Mouse (Mus musculus) kidney, adult 2 months (tissue): ENCODE measurements at regions not wholly inside any gene's neighbourhood (a gene's known extent, or its start where the extent isn't known, plus 50 kb on each side); places are given as distances from the start of the nearest gene placed in this dataset.

Experiments used
- DNase-seq: peaks from one replicate; pipeline ENCODE4 v3.0.0; 2021
- H3K27ac ChIP-seq: fragments of 200-500 bp; 2 replicates; pipeline ENCODE4 v1.5.1; 2012; ENCODE audit warnings: low read depth, low read length, control low read depth, inconsistent platforms; ENCODE audit not compliant: insufficient read depth
- H3K27me3 ChIP-seq: fragments of 200-500 bp; replicated peaks from 2 replicates; pipeline ENCODE4 v1.6.1; 2012; ENCODE audit warnings: mild to moderate bottlenecking, moderate library complexity, low read length, inconsistent platforms; ENCODE audit not compliant: control insufficient read depth, insufficient read depth
- H3K36me3 ChIP-seq: fragments of 200-500 bp; 2 replicates; pipeline ENCODE4 v1.6.1; 2012; ENCODE audit warnings: mild to moderate bottlenecking, moderate library complexity, low read length, inconsistent platforms; ENCODE audit not compliant: control insufficient read depth, insufficient read depth
- H3K4me1 ChIP-seq: fragments of 200-500 bp; 2 replicates; pipeline ENCODE4 v1.6.1; 2011; ENCODE audit warnings: low read length; ENCODE audit not compliant: control insufficient read depth, insufficient read depth
- H3K4me3 ChIP-seq: fragments of 200-500 bp; 2 replicates; pipeline ENCODE4 v1.5.1; 2011; ENCODE audit warnings: mild to moderate bottlenecking, low read depth, low read length, control low read depth; ENCODE audit not compliant: insufficient read depth
- CTCF ChIP-seq: fragments of 200-500 bp; conservative IDR thresholded peaks from 2 replicates; pipeline ENCODE4 v1.5.1; 2011; ENCODE audit warnings: low read depth, mild to moderate bottlenecking, control low read depth, low read length, moderate library complexity, mixed read lengths; ENCODE audit not compliant: insufficient read depth, insufficient read length
- POLR2A ChIP-seq: fragments of 200-500 bp; IDR thresholded peaks from one replicate; pipeline ENCODE4 v1.6.1; 2011; ENCODE audit warnings: low read depth, low read length, control low read depth
- WGBS: fragments of 180-500 bp; shearing (Covaris S2); methylation state at CpG from one replicate; pipeline ENCODE4 v1.1.7; 2018; 5-methylcytosine and 5-hydroxymethylcytosine counted together

GRCm38 (mm10) chr4:56610273-56610672, 129.6 kb upstream of the Gm26657 start:
- no peak for TF ChIP-seq POLR2A
- no peak for TF ChIP-seq CTCF
- no peak overlapping the region for H3K27ac ChIP-seq
- no peak for DNase-seq
- H3K4me1 ChIP-seq: no peaks in the 10 kb centered on the region
- WGBS: 83% methylated on average over 6 of the region's 6 CpGs
- H3K27me3 ChIP-seq: no peaks in the 10 kb centered on the region
- no peak overlapping the region for H3K4me3 ChIP-seq
- H3K36me3 ChIP-seq: no peaks in the 10 kb centered on the region

- Histone ChIP-seq H3K4me3 (no peak overlapping the region), H3K4me1 (no peaks in the 10 kb centered on the region), H3K36me3 (no peaks in the 10 kb centered on the region), H3K27me3 (no peaks in the 10 kb centered on the region), H3K27ac (no peak overlapping the region)
- WGBS: 72% methylated on average over 4 of the region's 4 CpGs
- no peak for TF ChIP-seq CTCF
- TF ChIP-seq POLR2A: no peak
- DNase-seq: no peak
Observed at GRCm38 (mm10) chr4:56608701-56609100, 131.2 kb upstream of the Gm26657 start.

- Histone ChIP-seq H3K36me3 (no peaks in the 10 kb centered on the region), H3K4me1 (no peaks in the 10 kb centered on the region), H3K4me3 (no peak overlapping the region), H3K27me3 (no peaks in the 10 kb centered on the region), H3K27ac (no peak overlapping the region)
- DNase-seq: no peak
- 82% methylated on average over 2 of the region's 2 CpGs for WGBS
- no peak for TF ChIP-seq POLR2A
- TF ChIP-seq CTCF: no peak
Observed at GRCm38 (mm10) chr4:56598398-56598797, 141.5 kb upstream of the Gm26657 start.

GRCm38 (mm10) chr4:56597931-56598330, 141.9 kb upstream of the Gm26657 start:
- no peak overlapping the region for H3K27ac ChIP-seq
- no peaks in the 10 kb centered on the region for H3K27me3 ChIP-seq
- H3K4me3 ChIP-seq: no peak overlapping the region
- no peaks in the 10 kb centered on the region for H3K36me3 ChIP-seq
- TF ChIP-seq POLR2A: no peak
- no peak for TF ChIP-seq CTCF
- no peak for DNase-seq
- no peaks in the 10 kb centered on the region for H3K4me1 ChIP-seq

GRCm38 (mm10) chr4:56582405-56582804, 157.5 kb upstream of the Gm26657 start:
- Histone ChIP-seq H3K4me3 (no peak overlapping the region), H3K4me1 (no peaks in the 10 kb centered on the region), H3K27ac (no peak overlapping the region), H3K27me3 (no peaks in the 10 kb centered on the region), H3K36me3 (no peaks in the 10 kb centered on the region)
- TF ChIP-seq CTCF (no peak), POLR2A (no peak)
- no peak for DNase-seq
- 72% methylated on average over 3 of the region's 3 CpGs for WGBS

GRCm38 (mm10) chr4:56576837-56577548, 162.9 kb upstream of the Gm26657 start:
- H3K27me3 ChIP-seq: no peaks in the 10 kb centered on the region
- TF ChIP-seq POLR2A: no peak
- TF ChIP-seq CTCF: no peak
- no peaks in the 10 kb centered on the region for H3K36me3 ChIP-seq
- WGBS: 86% methylated on average over 15 of the region's 15 CpGs
- no peak for DNase-seq
- no peaks in the 10 kb centered on the region for H3K4me1 ChIP-seq
- no peak overlapping the region for H3K27ac ChIP-seq
- H3K4me3 ChIP-seq: no peak overlapping the region

- H3K27ac ChIP-seq: no peak overlapping the region
- TF ChIP-seq CTCF: no peak
- TF ChIP-seq POLR2A: no peak
- H3K27me3 ChIP-seq: no peaks in the 10 kb centered on the region
- no peak for DNase-seq
- no peaks in the 10 kb centered on the region for H3K36me3 ChIP-seq
- no peak overlapping the region for H3K4me3 ChIP-seq
- H3K4me1 ChIP-seq: no peaks in the 10 kb centered on the region
Observed at GRCm38 (mm10) chr4:56552126-56552525, 187.7 kb upstream of the Gm26657 start.

GRCm38 (mm10) chr4:56533344-56533985, 206.4 kb upstream of the Gm26657 start:
- no peaks in the 10 kb centered on the region for H3K4me1 ChIP-seq
- 80% methylated on average over 9 of the region's 9 CpGs for WGBS
- H3K27ac ChIP-seq: no peak overlapping the region
- H3K27me3 ChIP-seq: no peaks in the 10 kb centered on the region
- no peaks in the 10 kb centered on the region for H3K36me3 ChIP-seq
- DNase-seq: no peak
- TF ChIP-seq CTCF (no peak), POLR2A (no peak)
- no peak overlapping the region for H3K4me3 ChIP-seq
